Mouse (Mus musculus) adrenal gland, postnatal 36 days (tissue): ENCODE data around the gene Lfng. TPM values are rescaled to one million over a fixed set of nuclear protein-coding genes. Genes with fewer than 3 reads are reported as not detected.

ENCODE experiments used
- DNase-seq, 2 experiments: peaks; one replicate each; pipeline ENCODE4 v3.0.0; 2021; ENCODE audit warnings: mixed read lengths in 1 of 2
- total RNA-seq, 2 experiments: library from RNA; stranded (reverse); gene quantifications; 2 replicates each; pipeline ENCODE4 v1.2.3; 2021

Gene Lfng
- total RNA-seq, 2 experiments from 2014 or later: 9.6 to 12.7 TPM

DNA sequence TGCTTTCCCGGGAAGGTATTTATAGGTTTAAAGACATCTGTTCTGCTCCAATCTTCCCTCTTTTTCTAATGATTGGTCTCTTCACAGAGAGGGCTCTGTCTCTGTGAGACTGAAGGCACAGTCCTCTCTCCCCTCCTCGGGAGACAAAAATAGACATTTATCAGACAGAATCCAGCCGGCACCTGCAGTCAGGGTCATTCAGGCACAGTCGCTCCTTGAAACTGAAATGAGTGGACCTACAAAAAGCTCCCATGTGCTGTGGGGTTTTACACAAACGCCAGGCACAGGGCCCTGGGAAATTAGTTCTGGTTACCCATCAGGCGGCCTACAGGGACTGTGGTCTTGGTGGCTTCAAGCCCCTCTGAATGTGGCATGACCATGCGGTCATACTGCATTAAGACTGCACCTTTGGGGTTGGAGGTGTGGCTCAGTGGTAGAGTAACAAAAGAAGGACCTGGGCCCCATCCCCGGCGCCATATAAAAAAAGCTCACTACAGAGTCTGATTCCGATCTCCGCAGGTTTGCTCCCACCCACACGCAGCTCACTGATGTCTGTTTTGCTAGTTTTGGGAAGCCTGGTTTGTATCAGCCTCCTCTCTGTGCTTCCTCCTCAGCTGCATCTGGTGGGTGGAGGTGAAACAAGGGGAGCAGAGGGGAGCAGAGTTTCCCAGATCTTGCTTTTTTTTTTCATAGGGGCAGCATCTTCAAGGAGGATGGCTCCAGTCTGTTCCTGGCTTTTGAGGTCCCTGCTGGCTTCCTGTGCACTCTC lies 54.9 kb downstream of the Lfng start:
- no peak for DNase-seq

DNA sequence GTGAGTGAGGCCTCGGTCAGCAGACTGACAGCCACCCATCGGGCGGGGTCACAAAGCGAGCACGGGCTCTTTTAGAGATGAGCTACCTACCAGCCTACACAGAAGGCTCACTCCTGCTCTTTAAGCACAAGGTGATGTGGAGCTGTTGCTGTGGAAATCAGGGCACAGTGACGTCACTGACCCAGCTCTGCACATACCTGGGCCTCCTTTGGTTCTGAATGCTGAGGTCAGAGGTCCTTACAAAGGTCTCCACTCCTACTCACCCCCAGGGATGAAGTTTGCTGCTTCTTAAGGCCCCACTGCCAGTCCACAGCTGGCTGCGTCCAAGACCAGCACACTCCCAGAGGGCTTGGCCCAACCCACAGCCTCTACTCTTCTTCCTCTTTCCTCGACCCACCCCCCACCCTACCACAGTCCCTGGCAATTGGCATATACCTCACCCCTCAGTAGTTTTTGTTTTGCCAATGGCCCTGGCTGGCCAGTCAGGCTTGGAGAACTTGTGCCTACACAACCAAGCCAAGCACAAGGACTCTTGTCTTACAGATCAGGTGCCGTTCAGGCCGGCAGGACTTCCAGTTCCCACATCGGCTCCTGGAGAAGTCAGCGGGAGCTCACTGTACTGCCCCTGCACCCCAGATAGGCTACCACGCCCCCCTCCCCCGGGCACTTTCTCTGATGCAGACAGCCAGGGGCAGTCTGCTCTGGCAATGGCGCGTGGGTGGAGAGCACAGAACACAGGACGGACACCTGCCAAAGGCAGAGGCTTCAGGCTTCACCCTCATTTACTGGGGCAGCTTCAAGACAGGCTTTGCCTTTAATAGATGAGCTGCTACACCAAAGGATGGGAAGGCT lies 55.8 kb downstream of the Lfng start:
- no peak for DNase-seq

DNA sequence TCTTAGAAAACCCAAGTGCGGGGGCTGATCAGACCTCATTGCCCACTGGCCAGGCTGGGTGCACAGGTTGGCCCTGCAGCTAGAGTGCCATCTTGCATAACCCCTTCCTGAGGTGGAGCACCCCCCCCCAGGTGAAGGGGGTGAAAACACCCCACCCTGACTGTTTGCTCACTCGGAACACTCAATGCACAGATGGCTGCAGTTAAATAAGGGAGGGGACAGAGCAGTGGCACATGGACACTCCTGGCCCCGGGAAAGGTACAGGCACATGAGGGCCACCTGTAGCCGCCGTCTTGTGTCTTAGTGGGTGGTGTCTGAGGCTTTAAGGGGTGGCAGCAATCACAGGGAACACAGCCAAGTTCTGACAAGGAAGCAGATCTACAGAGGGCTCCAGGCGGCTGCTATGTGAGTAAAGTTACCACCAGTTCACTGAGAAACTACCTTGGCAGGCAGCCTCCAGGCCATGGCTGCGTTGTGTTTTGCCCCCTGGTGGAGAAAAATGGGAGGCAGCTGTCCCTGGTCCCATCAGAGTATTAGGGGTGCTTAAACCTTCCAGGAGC lies 56.6 kb downstream of the Lfng start:
- DNase-seq: peak; percentile 76 to 85

Other genes with a start within 250 kb of the Lfng start
- 10 to 100 TPM; 16.7 to 20.7 TPM for gene Snx8, start 218.1 kb upstream of the Lfng start, total RNA-seq
- gene Eif3b, start 188.0 kb upstream of the Lfng start, total RNA-seq: 100 to 1,000 TPM; 175 to 197 TPM
- gene Gm4869, start 161.7 kb upstream of the Lfng start, total RNA-seq: under 1 TPM in 1 of 2 experiments, not detected in 1; 0.16 TPM
- 10 to 100 TPM in 1 of 2 experiments, 1 to 10 TPM in 1; 6.9 to 10.1 TPM for gene Chst12, start 101.8 kb upstream of the Lfng start, total RNA-seq
- gene Grifin, start 42.2 kb upstream of the Lfng start, total RNA-seq: not detected
- gene Ttyh3, start 41.7 kb downstream of the Lfng start, total RNA-seq: 100 to 1,000 TPM in 1 of 2 experiments, 10 to 100 TPM in 1; 42.4 to 108 TPM
- 10 to 100 TPM; 18.6 to 19.7 TPM for gene Iqce, start 95.1 kb downstream of the Lfng start, total RNA-seq
- gene Brat1, start 97.7 kb downstream of the Lfng start, total RNA-seq: 10 to 100 TPM; 16.4 to 25.6 TPM
- under 1 TPM; 0.50 to 0.66 TPM for gene Amz1, start 116.8 kb downstream of the Lfng start, total RNA-seq
- gene Gna12, start 223.1 kb downstream of the Lfng start, total RNA-seq: 100 to 1,000 TPM; 119 to 155 TPM